Mouse (Mus musculus) myocyte (in vitro differentiated cells): ENCODE measurements at regions not wholly inside any gene's neighbourhood (a gene's known extent, or its start where the extent isn't known, plus 50 kb on each side); places are given as distances from the start of the nearest gene placed in this dataset.

Experiments
- H3K27me3 ChIP-seq: one replicate; pipeline ENCODE4 v1.6.1; 2011; ENCODE audit not compliant: control insufficient read depth, insufficient read depth, insufficient read length
- H3K36me3 ChIP-seq: one replicate; pipeline ENCODE4 v1.6.1; 2011; ENCODE audit not compliant: control insufficient read depth, insufficient read depth
- H3K4me2 ChIP-seq: one replicate; pipeline ENCODE4 v1.6.1; 2011; ENCODE audit warnings: low read depth, control low read depth
- H3K4me3 ChIP-seq: one replicate; pipeline ENCODE4 v1.5.1; 2011; ENCODE audit warnings: mild to moderate bottlenecking, control low read depth, moderate library complexity
- H3K79me2 ChIP-seq: one replicate; pipeline ENCODE4 v1.6.1; 2011; ENCODE audit not compliant: control insufficient read depth, insufficient read depth
- H3ac ChIP-seq: one replicate; pipeline ENCODE4 v1.6.1; 2011; ENCODE audit not compliant: control insufficient read depth, insufficient read length
- CEBPB ChIP-seq: IDR thresholded peaks from 2 replicates; pipeline ENCODE4 v1.6.1; 2011; ENCODE audit warnings: mild to moderate bottlenecking, moderate library complexity; ENCODE audit not compliant: poor library complexity, insufficient read depth, severe bottlenecking
- E2F4 ChIP-seq: IDR thresholded peaks from one replicate; pipeline ENCODE4 v1.6.1; 2011; ENCODE audit warnings: mild to moderate bottlenecking, control low read depth, moderate library complexity; ENCODE audit not compliant: insufficient read depth
- MAX ChIP-seq: IDR thresholded peaks from one replicate; pipeline ENCODE4 v1.6.1; 2011; ENCODE audit warnings: low read depth, mild to moderate bottlenecking, control low read depth
- MYOD1 ChIP-seq, 3 experiments: IDR thresholded peaks; one replicate each; pipeline ENCODE4 v1.6.1; 2011; ENCODE audit warnings: control low read depth in 2 of 3, low read depth in 2 of 3, mild to moderate bottlenecking in 2 of 3, moderate library complexity in 1 of 3; ENCODE audit not compliant: insufficient read length in 2 of 3, control insufficient read depth in 1 of 3
- MYOG ChIP-seq, 3 experiments: IDR thresholded peaks; one replicate each; pipeline ENCODE4 v1.6.1; 2011; ENCODE audit warnings: control low read depth in 2 of 3, low read depth in 2 of 3, mild to moderate bottlenecking in 2 of 3; ENCODE audit not compliant: insufficient read length in 2 of 3, control insufficient read depth in 1 of 3, insufficient read depth in 1 of 3
- POLR2A ChIP-seq: IDR thresholded peaks from one replicate; pipeline ENCODE4 v1.6.1; 2011; ENCODE audit warnings: low read depth, mild to moderate bottlenecking, control low read depth, moderate library complexity; ENCODE audit not compliant: insufficient read length
- POLR2AphosphoS2 ChIP-seq: IDR thresholded peaks from one replicate; pipeline ENCODE4 v1.6.1; 2011; ENCODE audit warnings: low read depth, control low read depth; ENCODE audit not compliant: insufficient read length
- REST ChIP-seq: IDR thresholded peaks from one replicate; pipeline ENCODE4 v1.6.1; 2011; ENCODE audit warnings: mild to moderate bottlenecking, control low read depth, moderate library complexity; ENCODE audit not compliant: insufficient read depth, insufficient read length
- SRF ChIP-seq: IDR thresholded peaks from one replicate; pipeline ENCODE4 v1.6.1; 2011; ENCODE audit warnings: low read depth; ENCODE audit not compliant: control insufficient read depth, insufficient read length
- TCF12 ChIP-seq: IDR thresholded peaks from one replicate; pipeline ENCODE4 v1.6.1; 2011; ENCODE audit warnings: mild to moderate bottlenecking, control low read depth; ENCODE audit not compliant: poor library complexity, insufficient read depth, severe bottlenecking
- TCF3 ChIP-seq: IDR thresholded peaks from one replicate; pipeline ENCODE4 v1.6.1; 2011; ENCODE audit warnings: low read depth, control low read depth; ENCODE audit not compliant: insufficient read length
- USF1 ChIP-seq: IDR thresholded peaks from one replicate; pipeline ENCODE4 v1.6.1; 2011; ENCODE audit warnings: low read depth, mild to moderate bottlenecking, control low read depth, moderate library complexity

GRCm38 (mm10) chr8:23504704-23505103, 1093.5 kb downstream of the Mrps31 start:
- Histone ChIP-seq H3K36me3 (no peaks in the 10 kb centered on the region), H3ac (no peak overlapping the region), H3K27me3 (no peaks in the 10 kb centered on the region), H3K79me2 (no peaks in the 10 kb centered on the region), H3K4me3 (no peak overlapping the region), H3K4me2 (no peak overlapping the region)
- no peak for TF ChIP-seq TCF3
- no peak for TF ChIP-seq MYOG (IDR thresholded peaks at IDR 0.05; ENCODE audit: control insufficient read depth in 1 of 3, insufficient read depth in 1 of 3, insufficient read length in 2 of 3, low read depth in 2 of 3)
- no peak for TF ChIP-seq TCF12
- TF ChIP-seq SRF: no peak
- TF ChIP-seq E2F4: no peak
- no peak for TF ChIP-seq MYOD1 (IDR thresholded peaks at IDR 0.05; ENCODE audit: control insufficient read depth in 1 of 3, insufficient read length in 2 of 3, low read depth in 2 of 3)

DNA sequence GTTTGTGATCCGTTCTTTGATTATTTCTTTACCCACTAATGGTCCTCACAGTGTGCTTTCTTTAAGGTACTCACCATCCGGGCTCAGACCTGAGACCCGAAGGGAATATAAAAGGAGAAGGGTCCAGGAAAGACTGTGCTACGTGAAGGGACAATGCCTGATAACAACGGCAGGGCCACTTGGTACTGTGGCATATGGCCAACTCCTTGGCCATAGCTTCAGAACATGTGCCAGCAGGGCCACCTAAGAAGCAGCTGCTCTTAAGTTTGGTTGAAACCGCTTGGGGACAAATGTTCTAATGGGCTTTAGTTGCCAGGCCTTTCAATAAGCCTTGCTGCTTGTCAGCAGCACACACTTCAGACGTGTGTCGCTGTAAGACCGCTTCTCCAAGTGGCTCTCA, 1094.1 kb downstream of the Mrps31 start:
- Histone ChIP-seq H3K27me3 (no peaks in the 10 kb centered on the region), H3ac (no peak overlapping the region), H3K79me2 (no peaks in the 10 kb centered on the region), H3K4me3 (no peak overlapping the region), H3K4me2 (no peak overlapping the region), H3K36me3 (no peaks in the 10 kb centered on the region)
- no peak for TF ChIP-seq MAX
- no peak for TF ChIP-seq MYOG (IDR thresholded peaks at IDR 0.05; ENCODE audit: control insufficient read depth in 1 of 3, insufficient read depth in 1 of 3, insufficient read length in 2 of 3, low read depth in 2 of 3)
- TF ChIP-seq REST: no peak

DNA sequence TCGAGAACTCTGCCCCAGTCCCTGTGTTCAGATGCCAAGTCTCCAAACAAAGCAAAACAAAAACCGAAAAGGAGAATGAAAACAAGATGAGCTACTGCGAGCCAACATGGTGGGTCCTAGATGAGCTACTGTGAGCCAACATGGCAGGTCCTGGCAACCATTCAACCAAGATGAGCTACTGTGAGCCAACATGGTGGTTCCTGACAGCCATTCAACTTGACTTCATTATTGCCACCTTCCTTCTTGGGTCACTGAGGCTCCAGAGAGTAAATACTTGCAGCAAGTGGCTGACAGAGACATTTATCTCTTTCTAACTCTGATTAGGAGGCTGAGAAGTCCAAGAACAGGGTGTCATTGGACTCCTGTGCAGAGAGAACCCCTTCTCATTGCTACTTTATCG, 1094.8 kb downstream of the Mrps31 start:
- TF ChIP-seq REST (no peak), MYOG (IDR thresholded peaks at IDR 0.05; ENCODE audit: control insufficient read depth in 1 of 3, insufficient read depth in 1 of 3, insufficient read length in 2 of 3, low read depth in 2 of 3) (no peak), USF1 (no peak), MYOD1 (IDR thresholded peaks at IDR 0.05; ENCODE audit: control insufficient read depth in 1 of 3, insufficient read length in 2 of 3, low read depth in 2 of 3) (no peak), E2F4 (no peak), SRF (no peak), TCF3 (no peak), CEBPB (no peak), POLR2A (no peak), MAX (no peak), POLR2AphosphoS2 (no peak), TCF12 (no peak)
- no peaks in the 10 kb centered on the region for H3K36me3 ChIP-seq
- H3K4me2 ChIP-seq: no peak overlapping the region
- H3K27me3 ChIP-seq: no peaks in the 10 kb centered on the region
- no peaks in the 10 kb centered on the region for H3K79me2 ChIP-seq
- no peak overlapping the region for H3K4me3 ChIP-seq
- H3ac ChIP-seq: no peak overlapping the region

GRCm38 (mm10) chr8:23507661-23508060, 1096.5 kb downstream of the Mrps31 start:
- Histone ChIP-seq H3K4me2 (peak overlapping the region; percentile 15), H3K36me3 (no peaks in the 10 kb centered on the region), H3K27me3 (no peaks in the 10 kb centered on the region), H3ac (no peak overlapping the region), H3K4me3 (no peak overlapping the region), H3K79me2 (no peaks in the 10 kb centered on the region)
- TF ChIP-seq E2F4 (no peak), USF1 (no peak), MYOG (IDR thresholded peaks at IDR 0.05; ENCODE audit: control insufficient read depth in 1 of 3, insufficient read depth in 1 of 3, insufficient read length in 2 of 3, low read depth in 2 of 3) (no peak), CEBPB (no peak), MYOD1 (IDR thresholded peaks at IDR 0.05; ENCODE audit: control insufficient read depth in 1 of 3, insufficient read length in 2 of 3, low read depth in 2 of 3) (no peak)

GRCm38 (mm10) chr8:23510076-23510475, 1098.9 kb downstream of the Mrps31 start:
- Histone ChIP-seq H3K36me3 (no peaks in the 10 kb centered on the region), H3K4me2 (no peak overlapping the region), H3K27me3 (no peaks in the 10 kb centered on the region), H3ac (no peak overlapping the region), H3K4me3 (no peak overlapping the region), H3K79me2 (no peaks in the 10 kb centered on the region)
- TF ChIP-seq MYOD1 (IDR thresholded peaks at IDR 0.05; ENCODE audit: control insufficient read depth in 1 of 3, insufficient read length in 2 of 3, low read depth in 2 of 3) (no peak), POLR2A (no peak), POLR2AphosphoS2 (no peak)

- no peaks in the 10 kb centered on the region for H3K36me3 ChIP-seq
- no peak overlapping the region for H3K4me3 ChIP-seq
- H3K27me3 ChIP-seq: no peaks in the 10 kb centered on the region
- H3K79me2 ChIP-seq: no peaks in the 10 kb centered on the region
- no peak overlapping the region for H3K4me2 ChIP-seq
- H3ac ChIP-seq: no peak overlapping the region
- no peak for TF ChIP-seq TCF3
- TF ChIP-seq POLR2A: no peak
- TF ChIP-seq MYOG (IDR thresholded peaks at IDR 0.05; ENCODE audit: control insufficient read depth in 1 of 3, insufficient read depth in 1 of 3, insufficient read length in 2 of 3, low read depth in 2 of 3): no peak
- no peak for TF ChIP-seq TCF12
- TF ChIP-seq E2F4: no peak
- no peak for TF ChIP-seq MYOD1 (IDR thresholded peaks at IDR 0.05; ENCODE audit: control insufficient read depth in 1 of 3, insufficient read length in 2 of 3, low read depth in 2 of 3)
- no peak for TF ChIP-seq MAX
These were observed 1099.4 kb downstream of the Mrps31 start for GRCm38 (mm10) chr8:23510561-23510960.
